Comparison of ENCODE assay signal across 23 mouse cellular contexts in the genomic region with DNA sequence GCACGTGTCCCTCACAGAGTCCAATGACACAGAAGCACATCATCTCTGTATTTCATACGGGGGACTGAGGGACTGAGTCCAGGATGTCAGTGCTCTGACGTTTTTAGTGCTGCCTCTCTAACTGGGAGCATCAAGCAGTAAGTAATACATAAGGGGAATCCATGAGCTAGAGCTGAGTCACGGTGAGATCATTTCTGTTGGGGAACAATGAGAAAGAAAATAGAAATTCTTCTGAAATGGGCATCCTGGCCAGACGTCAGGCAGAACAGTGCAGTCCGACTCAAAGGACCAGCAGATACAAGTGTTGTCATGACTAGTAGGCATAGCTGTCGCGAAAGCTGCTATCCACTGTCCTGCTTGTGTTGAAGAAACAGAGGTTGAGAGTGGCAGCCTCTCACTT. TPM values are rescaled to one million over a fixed set of nuclear protein-coding genes. Genes with fewer than 3 reads are reported as not detected.
A peak's percentile ranks its signal among the peaks of the same experiment; 100 is the strongest.
DNase-seq lines count a peak whose midpoint lies in the region.
"Had no signal": no experiment of that assay in that cellular context is flagged by ENCODE, and none has a peak within 500 bp of the region (broad histone marks: within the 10 kb centered on the region; RNA-seq: fewer than 3 reads in every experiment).

No protein-coding gene starts in this region.

- DNase-seq in heart, adult 11 months: peak; percentile 35
- DNase-seq in heart, adult 8-10 months (ENCODE audit: low spot score): no peak
- DNase-seq in 3T3-L1 (ENCODE audit: low read depth, low spot score): peak; percentile 81
- DNase-seq in NIH3T3 (ENCODE audit: low read depth): peak; percentile 82
- no peak for DNase-seq in embryo, embryonic 11 days
- no peak for DNase-seq in thymus, postnatal 14 days
- DNase-seq: adrenal gland, postnatal 10 days; adrenal gland, postnatal 36 days; cerebellum, adult 11 months; cerebellum, adult 2 months; cerebellum, adult 9-11 months; cerebellum, postnatal 25 days; gastrocnemius, postnatal 25 days; heart, adult 2 months; heart, postnatal 10 days; heart, postnatal 4 days; kidney, adult 11 months; kidney, adult 8-10 months had no signal

RNA-seq across cellular contexts. Expression of gene Gm11549, which starts 20.6 kb away (rescaled TPM):
- total RNA-seq in heart, adult 8-10 months (2022): not detected
- total RNA-seq: adrenal gland, adult 18-20 months; adrenal gland, postnatal 36 days; common myeloid progenitor, adult 5-6 weeks; ES-E14; gastrocnemius, adult 8-10 months; gastrocnemius, postnatal 25 days; heart, adult 2 months; heart, postnatal 10 days had no signal

RNA-seq across cellular contexts. Expression of gene 1810062G17Rik, which starts 25.2 kb away (rescaled TPM):
- under 1 TPM in 2 of 4 experiments, not detected in 2; 0.32 to 0.87 TPM for total RNA-seq in heart, adult 8-10 months (2022)
- total RNA-seq: common myeloid progenitor, adult 5-6 weeks; gastrocnemius, adult 8-10 months; gastrocnemius, postnatal 25 days; heart, adult 2 months; hindbrain, postnatal 0 days had no signal

RNA-seq across cellular contexts. Expression of gene Anxa5, which starts 25.3 kb away (rescaled TPM):
- 100 to 1,000 TPM; 107 to 114 (median 108) TPM for total RNA-seq in heart, adult 8-10 months (2022)

RNA-seq across cellular contexts. Expression of gene Exosc9, which starts 51.4 kb away (rescaled TPM):
- total RNA-seq in heart, adult 8-10 months (2022): 10 to 100 TPM; 17.5 to 19.1 (median 18.5) TPM

Comparison
In these comparisons a context has a peak if more than half of its experiments do, and no peak if none do; other contexts are left out.
1. DNase-seq: peak in heart, adult 11 months (single experiment), 3T3-L1 (single experiment) and NIH3T3 (single experiment); none in heart, adult 8-10 months (single experiment), embryo, embryonic 11 days (single experiment) and thymus, postnatal 14 days (single experiment).